Mouse (Mus musculus) adrenal gland (tissue): Measurements from ENCODE around the gene Nipal3.

Experiments
- intact Hi-C: fragments of 180-260 bp; cut with DNase I; formaldehyde crosslinking; loops from one replicate; pipeline ENCODE4 v1.15.1; 2025

The Nipal3 gene

GRCm38 (mm10) chr4:135437924-135438323, 56.9 kb downstream of the Nipal3 start:
- intact Hi-C loops = no loop called here

GRCm38 (mm10) chr4:135436291-135436690, 58.5 kb downstream of the Nipal3 start:
- intact Hi-C loops = no loop called here

DNA sequence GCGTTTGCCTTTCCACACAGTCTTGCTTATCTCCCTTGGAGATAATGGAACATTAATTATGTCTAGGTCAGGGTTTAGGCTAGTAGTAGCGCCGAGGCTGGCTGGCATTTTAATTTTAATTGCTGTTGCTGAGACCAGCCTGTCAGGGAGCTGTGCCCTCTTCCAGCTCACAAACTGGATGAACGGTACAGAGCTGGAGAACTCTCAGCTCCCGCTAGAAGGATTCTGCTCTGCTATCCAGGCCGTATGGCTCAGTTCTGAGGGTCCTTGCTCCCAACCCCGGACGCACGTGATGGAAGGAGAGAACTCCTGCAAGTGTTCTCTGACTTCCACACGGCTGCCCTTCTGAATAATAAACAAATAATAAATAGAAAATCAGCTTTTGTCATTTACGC, 60.4 kb downstream of the Nipal3 start:
- intact Hi-C loops = no loop called here

- intact Hi-C loops = no loop called here
Observed at GRCm38 (mm10) chr4:135433443-135434394, 61.1 kb downstream of the Nipal3 start, which contains the start of gene Rcan3. Rcan3 (minus strand) TSS chr4:135433853.

- intact Hi-C loops = no loop called here
Observed at GRCm38 (mm10) chr4:135433086-135433442, 61.8 kb downstream of the Nipal3 start.

DNA sequence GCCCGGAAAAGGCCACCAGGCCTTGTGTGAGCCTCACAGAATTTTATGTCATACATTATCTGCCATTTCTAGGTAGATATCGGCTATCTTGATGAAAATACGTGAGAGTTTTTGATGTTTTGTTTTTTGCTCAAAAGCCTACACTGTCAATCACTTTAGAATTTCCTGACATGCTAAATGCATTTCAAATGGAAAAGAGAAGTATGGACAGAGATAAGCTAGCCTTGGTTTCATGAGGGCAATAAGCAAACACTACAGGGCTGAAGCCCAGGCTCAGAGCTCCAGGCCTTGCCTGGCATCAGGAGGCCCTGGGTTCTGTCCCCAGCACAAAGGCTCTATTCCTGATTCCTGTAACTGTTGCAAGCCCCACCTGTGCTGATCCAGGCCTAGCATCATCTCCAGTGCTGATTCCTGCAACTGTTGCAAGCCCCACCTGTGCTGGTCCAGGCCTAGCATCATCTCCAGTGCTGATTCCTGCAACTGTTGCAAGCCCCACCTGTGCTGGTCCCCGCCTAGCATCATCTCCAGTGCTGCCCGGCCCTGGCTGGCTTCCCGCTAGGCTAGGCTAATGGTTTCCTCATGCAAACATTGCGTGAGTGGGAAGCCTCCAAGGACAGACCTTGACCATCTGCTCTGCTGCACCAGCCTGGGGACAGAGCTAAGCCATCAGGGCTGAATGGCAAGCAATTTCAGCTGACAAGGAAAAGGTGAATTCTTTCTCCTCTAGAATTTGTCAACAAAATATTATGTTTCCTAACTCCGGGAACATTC, 64.7 kb downstream of the Nipal3 start:
- intact Hi-C loops = no loop called here

DNA sequence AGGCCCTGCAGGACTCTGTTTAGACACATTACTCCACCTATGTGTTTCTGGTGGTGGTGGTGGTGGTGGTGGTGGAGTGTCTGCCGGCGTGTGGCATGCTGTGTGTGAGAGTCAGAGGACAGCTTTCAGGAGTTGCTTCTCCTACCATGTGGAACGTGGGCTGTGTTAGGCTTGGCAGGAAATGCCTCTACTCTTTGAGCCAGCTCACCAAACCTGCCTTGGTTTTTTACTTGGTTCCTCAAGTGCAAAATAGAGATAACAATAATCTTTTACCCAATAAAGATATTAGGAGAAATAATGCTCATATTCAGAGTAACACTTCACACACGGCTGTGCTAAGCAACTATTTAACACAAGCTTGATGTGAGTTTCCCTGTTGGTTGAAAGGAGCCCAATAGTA, 65.5 kb downstream of the Nipal3 start:
- intact Hi-C loops = no loop called here

- intact Hi-C loops = no loop called here
Observed at GRCm38 (mm10) chr4:135426587-135426986, 68.3 kb downstream of the Nipal3 start.

DNA sequence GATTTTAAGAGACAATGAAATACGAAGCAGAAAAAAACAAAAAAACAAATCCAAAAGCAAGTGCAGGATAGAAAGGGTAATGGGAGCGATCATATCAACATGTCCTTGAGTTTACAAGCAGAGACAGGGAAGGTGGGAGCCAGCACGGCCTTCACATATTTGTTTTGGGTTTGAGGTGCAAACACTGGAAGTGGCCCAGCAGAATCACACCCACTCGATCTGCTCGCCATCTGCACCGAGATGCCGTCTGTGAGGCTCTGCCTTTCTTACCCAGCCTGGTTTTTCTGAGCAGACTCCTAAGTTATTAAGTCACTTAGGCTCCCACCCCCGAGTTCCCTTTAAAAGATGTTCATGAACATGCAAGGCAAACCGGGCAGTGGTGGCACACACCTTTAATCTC, 69.2 kb downstream of the Nipal3 start:
- intact Hi-C loops = no loop called here

- intact Hi-C loops = no loop called here
Observed at GRCm38 (mm10) chr4:135420961-135421360, 73.9 kb downstream of the Nipal3 start.

DNA sequence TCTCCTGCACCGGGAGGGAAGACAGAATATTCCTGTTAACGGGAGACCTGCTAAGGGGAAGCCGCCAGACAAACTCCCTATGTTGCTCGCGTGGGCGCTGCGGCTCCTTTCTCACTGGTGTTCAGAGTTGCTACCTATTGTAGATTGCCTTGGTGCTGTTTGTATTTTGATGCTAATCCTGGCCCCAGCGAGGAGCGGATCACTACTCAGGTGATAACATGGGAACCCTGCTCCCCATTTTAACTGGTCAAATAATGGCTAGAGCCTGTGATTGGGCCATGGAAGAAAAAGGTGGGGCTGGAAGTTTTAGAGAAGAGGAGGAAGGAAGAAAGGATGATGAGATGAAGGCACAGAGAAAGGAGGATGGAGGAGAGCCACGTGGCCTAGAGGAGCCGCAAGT, 74.4 kb downstream of the Nipal3 start:
- intact Hi-C loops = no loop called here

- intact Hi-C loops = no loop called here
Observed at GRCm38 (mm10) chr4:135419996-135420395, 74.8 kb downstream of the Nipal3 start.

GRCm38 (mm10) chr4:135416367-135416766, 78.5 kb downstream of the Nipal3 start:
- intact Hi-C loops = no loop called here

GRCm38 (mm10) chr4:135413491-135413890, 81.3 kb downstream of the Nipal3 start:
- intact Hi-C loops = no loop called here

DNA sequence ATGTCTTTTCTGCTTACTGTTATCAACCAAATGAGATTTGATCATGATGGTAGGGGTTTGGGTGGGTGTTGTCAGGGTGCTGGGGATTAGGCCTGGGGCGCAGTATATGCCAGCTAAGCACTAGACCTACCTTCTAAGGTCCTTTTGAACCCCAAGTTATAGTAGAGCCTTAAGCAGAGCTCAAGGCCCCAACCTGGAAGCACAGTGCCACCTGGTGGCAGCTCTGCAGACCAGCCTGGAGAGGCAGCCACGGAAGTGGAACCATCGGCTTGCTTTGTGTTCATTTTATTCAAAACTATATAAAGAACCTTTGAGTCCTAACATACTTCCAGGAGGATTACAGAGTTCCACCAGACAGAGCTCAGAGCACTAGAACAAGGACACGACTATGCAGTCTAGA, 83.2 kb downstream of the Nipal3 start:
- intact Hi-C loops = loop anchor here (1.0 kb wide), 1 partner anchor 29 kb away; no protein-coding TSS in a partner anchor

- intact Hi-C loops = no loop called here
Observed at GRCm38 (mm10) chr4:135406180-135406579, 88.7 kb downstream of the Nipal3 start.

DNA sequence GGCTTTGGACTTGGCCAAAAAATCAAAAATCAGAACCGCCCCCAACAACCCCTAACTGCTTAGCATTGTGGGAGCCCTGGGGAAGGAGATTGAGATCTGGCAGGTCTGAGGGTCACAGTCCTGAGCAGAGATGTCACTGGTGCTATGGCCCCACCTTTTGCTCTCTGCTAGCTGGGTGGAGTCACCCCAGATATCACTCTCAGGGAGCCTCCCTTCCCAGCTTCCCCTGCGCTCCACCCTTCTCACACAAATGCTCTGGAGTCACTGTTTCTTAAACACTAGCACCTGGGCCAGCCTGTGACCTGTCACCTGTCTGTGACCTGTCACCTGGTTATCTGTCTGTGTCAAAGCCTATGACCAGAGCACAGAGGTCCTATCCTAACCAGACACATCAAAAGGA, 89.9 kb downstream of the Nipal3 start:
- intact Hi-C loops = no loop called here

DNA sequence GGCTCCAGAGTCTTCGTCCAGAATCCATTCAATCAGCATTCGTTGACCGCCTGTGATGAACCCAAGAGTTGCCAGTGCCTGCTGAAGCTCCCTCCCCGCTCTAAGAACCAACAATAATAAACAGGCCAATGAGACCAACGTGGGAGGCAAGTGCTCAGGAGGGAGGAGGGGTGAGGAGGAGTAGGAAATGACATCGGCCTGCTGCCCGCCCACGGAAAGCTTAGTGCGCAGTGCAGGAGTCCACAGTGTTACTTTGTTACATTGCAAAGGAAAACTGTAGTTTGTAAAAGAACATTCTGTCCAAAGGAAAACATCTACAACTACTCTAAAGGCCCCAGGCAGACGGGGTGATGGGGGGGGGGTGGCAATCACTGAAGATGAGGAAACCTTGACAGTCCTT, 90.8 kb downstream of the Nipal3 start:
- intact Hi-C loops = no loop called here

- intact Hi-C loops = no loop called here
Observed at GRCm38 (mm10) chr4:135401881-135402280, 93.0 kb downstream of the Nipal3 start.

DNA sequence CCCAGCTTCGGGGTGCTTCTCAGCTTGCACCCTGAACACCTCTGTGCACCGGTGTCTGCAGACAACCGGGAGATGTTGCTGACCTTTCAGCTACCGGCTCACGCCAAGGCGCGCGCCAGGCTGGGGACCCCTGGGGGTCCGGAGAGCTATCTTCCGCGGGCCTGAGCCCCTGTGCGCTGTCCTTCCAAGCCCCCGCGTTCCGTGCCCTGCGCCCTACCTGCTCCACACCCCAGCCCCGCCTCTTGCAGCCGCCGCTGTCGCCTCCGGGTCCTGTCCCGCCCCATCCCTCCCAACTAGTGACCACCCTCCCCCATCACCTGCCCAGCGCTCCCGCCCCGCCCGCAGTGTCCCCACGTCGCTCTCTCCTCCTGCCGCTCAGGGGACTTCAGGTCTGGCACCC, 96.8 kb downstream of the Nipal3 start, which contains the start of gene Ncmap:
TSS of gene Ncmap (minus strand) at position 237 of the 400 bp plus-strand sequence.
- intact Hi-C loops = no loop called here

DNA sequence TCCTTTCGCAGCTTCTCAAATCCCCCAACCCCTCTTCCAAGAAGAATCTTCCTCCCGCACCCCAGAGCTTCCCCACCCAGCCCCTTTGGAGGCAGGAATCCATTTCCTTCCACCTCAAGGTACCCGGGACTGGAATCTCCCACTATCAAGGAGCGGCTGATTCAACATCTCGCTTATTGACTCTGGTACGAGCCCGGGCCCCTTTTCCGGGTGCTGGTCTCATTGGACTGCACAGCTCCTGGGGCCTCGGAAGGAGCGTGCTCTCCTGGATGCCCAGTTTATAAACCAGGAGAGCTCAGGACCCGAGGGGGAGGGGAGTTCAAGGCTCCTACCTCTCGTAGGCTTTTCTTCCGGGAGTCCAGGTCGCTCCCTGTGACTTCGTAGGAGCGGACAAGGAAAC, 97.3 kb downstream of the Nipal3 start:
- intact Hi-C loops = no loop called here

DNA sequence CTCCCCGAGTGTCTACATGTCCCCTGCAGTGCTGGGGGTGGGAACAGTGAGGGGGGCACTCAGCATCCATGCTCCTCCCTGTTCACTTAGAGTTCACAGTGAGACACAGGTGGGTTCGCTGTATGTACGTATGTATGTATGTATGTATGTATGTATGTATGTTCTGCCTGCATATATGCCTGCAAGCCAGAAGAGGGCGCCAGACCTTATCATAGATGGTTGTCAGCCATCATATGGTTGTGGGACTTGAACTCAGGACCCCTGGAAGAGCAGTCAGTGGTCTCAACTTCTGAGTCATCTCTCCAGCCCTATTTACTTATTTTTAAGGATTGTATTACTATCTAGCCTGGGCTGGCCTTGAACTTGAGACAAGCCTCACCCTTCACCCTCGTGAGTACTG, 98.5 kb downstream of the Nipal3 start:
- intact Hi-C loops = no loop called here
